Mouse (Mus musculus): ENCODE measurements at regions not wholly inside any gene's neighbourhood (a gene's known extent, or its start where the extent isn't known, plus 50 kb on each side); places are given as distances from the start of the nearest gene placed in this dataset.

- no peak for DNase-seq (ENCODE audit: low read depth, low spot score)
These were observed 166.1 kb upstream of the Mki67 start for GRCm38 (mm10) chr7:135882306-135882705.

- DNase-seq (ENCODE audit: low read depth, low spot score) = no peak
These were observed 172.4 kb upstream of the Mki67 start for GRCm38 (mm10) chr7:135888598-135888997.

- no peak for DNase-seq (ENCODE audit: low read depth, low spot score)
These were observed 173.0 kb upstream of the Mki67 start for GRCm38 (mm10) chr7:135889016-135889726.

GRCm38 (mm10) chr7:135898876-135899275 is 182.7 kb upstream of the Mki67 start:
- no peak for DNase-seq (ENCODE audit: low read depth, low spot score)

GRCm38 (mm10) chr7:135899765-135900164 is 183.6 kb upstream of the Mki67 start:
- no peak for DNase-seq (ENCODE audit: low read depth, low spot score)

GRCm38 (mm10) chr7:135900861-135901321 is 184.7 kb upstream of the Mki67 start:
- no peak for DNase-seq (ENCODE audit: low read depth, low spot score)

GRCm38 (mm10) chr7:135902106-135903055 is 186.2 kb upstream of the Mki67 start:
- DNase-seq (ENCODE audit: low read depth, low spot score) = no peak

- DNase-seq (ENCODE audit: low read depth, low spot score) = no peak
These were observed 195.2 kb upstream of the Mki67 start for GRCm38 (mm10) chr7:135911376-135911775.

- no peak for DNase-seq (ENCODE audit: low read depth, low spot score)
These were observed 197.9 kb upstream of the Mki67 start for GRCm38 (mm10) chr7:135913923-135914634.

GRCm38 (mm10) chr7:135923876-135924275 is 207.7 kb upstream of the Mki67 start:
- no peak for DNase-seq (ENCODE audit: low read depth, low spot score)

- DNase-seq (ENCODE audit: low read depth, low spot score) = no peak
These were observed 208.5 kb upstream of the Mki67 start for GRCm38 (mm10) chr7:135924641-135925040.

GRCm38 (mm10) chr7:135930091-135930490 is 213.9 kb upstream of the Mki67 start:
- no peak for DNase-seq (ENCODE audit: low read depth, low spot score)

- DNase-seq (ENCODE audit: low read depth, low spot score) = no peak
These were observed 216.5 kb upstream of the Mki67 start for GRCm38 (mm10) chr7:135932595-135933175.

GRCm38 (mm10) chr7:135935180-135935579 is 219.0 kb upstream of the Mki67 start:
- no peak for DNase-seq (ENCODE audit: low read depth, low spot score)

GRCm38 (mm10) chr7:135937465-135937864 is 221.3 kb upstream of the Mki67 start:
- DNase-seq (ENCODE audit: low read depth, low spot score) = no peak

GRCm38 (mm10) chr7:135939341-135939740 is 223.2 kb upstream of the Mki67 start:
- DNase-seq (ENCODE audit: low read depth, low spot score) = no peak

GRCm38 (mm10) chr7:135942826-135943225 is 226.7 kb upstream of the Mki67 start:
- DNase-seq (ENCODE audit: low read depth, low spot score) = no peak

- DNase-seq (ENCODE audit: low read depth, low spot score) = no peak
These were observed 230.0 kb upstream of the Mki67 start for GRCm38 (mm10) chr7:135946071-135946646.

- DNase-seq (ENCODE audit: low read depth, low spot score) = no peak
These were observed 244.9 kb upstream of the Mki67 start for GRCm38 (mm10) chr7:135961026-135961425.

- DNase-seq (ENCODE audit: low read depth, low spot score) = no peak
These were observed 249.4 kb upstream of the Mki67 start for GRCm38 (mm10) chr7:135965528-135965927.

GRCm38 (mm10) chr7:135966231-135966630 is 250.1 kb upstream of the Mki67 start:
- no peak for DNase-seq (ENCODE audit: low read depth, low spot score)
